Mouse (Mus musculus) CH12.LX (cell line): ENCODE measurements around the gene Pigu. TPM values are rescaled to one million over a fixed set of nuclear protein-coding genes. Genes with fewer than 3 reads are reported as not detected.

ENCODE experiments used
- DNase-seq: peaks from one replicate; pipeline ENCODE4 v3.0.0-alpha.2; 2013; ENCODE audit errors: extremely low read depth
- H3K27ac ChIP-seq: 2 replicates; pipeline ENCODE4 v1.5.1; 2012; ENCODE audit warnings: low read depth, mild to moderate bottlenecking, control low read depth, moderate library complexity; ENCODE audit not compliant: insufficient read depth
- H3K27me3 ChIP-seq: replicated peaks from 2 replicates; pipeline ENCODE3; 2012; ENCODE audit warnings: inconsistent platforms
- H3K36me3 ChIP-seq, 2 experiments: replicated peaks in 1 of 2; 2 replicates each; pipeline versions ENCODE3 to v1.6.1; 2012; ENCODE audit warnings: inconsistent platforms in 1 of 2, low read length in 1 of 2, mild to moderate bottlenecking in 1 of 2, mixed read lengths in 1 of 2, moderate library complexity in 1 of 2; ENCODE audit not compliant: control insufficient read depth in 1 of 2, insufficient read depth in 1 of 2
- H3K4me1 ChIP-seq, 2 experiments: 2 replicates each; pipeline ENCODE4 v1.6.1; 2012; ENCODE audit warnings: inconsistent platforms in 1 of 2, moderate library complexity in 1 of 2; ENCODE audit not compliant: insufficient read depth in 2 of 2, control insufficient read depth in 1 of 2
- H3K4me2 ChIP-seq: 2 replicates; pipeline ENCODE4 v1.6.1; 2012; ENCODE audit warnings: low read depth, mild to moderate bottlenecking, control low read depth; ENCODE audit not compliant: poor library complexity, insufficient read depth, severe bottlenecking
- H3K4me3 ChIP-seq, 3 experiments: fragments of 150-350 bp in 1 of 3; sonication (generic) in 1 of 3; replicated peaks in 1 of 3; 2 replicates each; pipeline versions ENCODE3 to v1.5.1; 2011 to 2012; ENCODE audit warnings: low read depth in 2 of 3, low read length in 2 of 3, mild to moderate bottlenecking in 2 of 3, moderate library complexity in 2 of 3, control low read depth in 1 of 3, improper control_type of control experiment in 1 of 3, inconsistent platforms in 1 of 3, mixed read lengths in 1 of 3; ENCODE audit not compliant: poor library complexity in 1 of 3
- H3K79me2 ChIP-seq: replicated peaks from 2 replicates; pipeline ENCODE4 v1.6.1; 2012; ENCODE audit warnings: mild to moderate bottlenecking, moderate library complexity; ENCODE audit not compliant: control insufficient read depth, poor library complexity, insufficient read depth, severe bottlenecking; ENCODE audit errors: extremely low read depth
- H3K9ac ChIP-seq: 2 replicates; pipeline ENCODE4 v1.6.1; 2012; ENCODE audit warnings: low read depth, mild to moderate bottlenecking, control low read depth, moderate library complexity; ENCODE audit not compliant: insufficient read depth
- H3K9me3 ChIP-seq: replicated peaks from 2 replicates; pipeline ENCODE3; 2012; ENCODE audit warnings: low read length, inconsistent platforms, mixed read lengths
- CHD1 ChIP-seq: IDR thresholded peaks from 2 replicates; pipeline ENCODE4 v1.6.1; 2012; ENCODE audit warnings: low read depth, low read length, improper control_type of control experiment, inconsistent platforms
- ELF1 ChIP-seq: IDR thresholded peaks from 2 replicates; pipeline ENCODE4 v1.6.1; 2014; ENCODE audit warnings: low read depth, mild to moderate bottlenecking, inconsistent platforms, low read length, improper control_type of control experiment
- IRF4 ChIP-seq: IDR thresholded peaks from 2 replicates; pipeline ENCODE4 v1.6.1; 2014; ENCODE audit warnings: low read depth, mild to moderate bottlenecking, inconsistent platforms, low read length, improper control_type of control experiment
- KAT2A ChIP-seq: IDR thresholded peaks from 2 replicates; pipeline ENCODE4 v1.6.1; 2012; ENCODE audit warnings: low read length, improper control_type of control experiment, inconsistent platforms; ENCODE audit not compliant: insufficient replicate concordance
- MAFK ChIP-seq: IDR thresholded peaks from 2 replicates; pipeline ENCODE4 v1.6.1; 2011; ENCODE audit warnings: low read length, improper control_type of control experiment; ENCODE audit not compliant: insufficient replicate concordance
- MAX ChIP-seq: IDR thresholded peaks from 2 replicates; pipeline ENCODE4 v1.6.1; 2011; ENCODE audit warnings: low read length, improper control_type of control experiment
- MAZ ChIP-seq: IDR thresholded peaks from 2 replicates; pipeline ENCODE4 v1.6.1; 2012; ENCODE audit warnings: low read depth, mild to moderate bottlenecking, inconsistent platforms, low read length, improper control_type of control experiment, moderate library complexity
- MYC ChIP-seq: IDR thresholded peaks from 2 replicates; pipeline ENCODE4 v1.6.1; 2011; ENCODE audit warnings: low read depth, mild to moderate bottlenecking, improper control_type of control experiment, low read length
- NELFE ChIP-seq: IDR thresholded peaks from 2 replicates; pipeline ENCODE4 v1.6.1; 2011; ENCODE audit warnings: low read depth, low read length, improper control_type of control experiment
- PAX5 ChIP-seq: IDR thresholded peaks from 2 replicates; pipeline ENCODE4 v1.6.1; 2012; ENCODE audit warnings: low read length, inconsistent platforms, mixed read lengths
- POLR2A ChIP-seq: IDR thresholded peaks from 2 replicates; pipeline ENCODE4 v1.6.1; 2011; ENCODE audit warnings: low read depth, mild to moderate bottlenecking, improper control_type of control experiment, low read length
- POLR2AphosphoS2 ChIP-seq: IDR thresholded peaks from 2 replicates; pipeline ENCODE4 v1.6.1; 2011; ENCODE audit warnings: low read depth, low read length, improper control_type of control experiment
- RAD21 ChIP-seq: IDR thresholded peaks from 2 replicates; pipeline ENCODE4 v1.6.1; 2011; ENCODE audit warnings: low read depth, mild to moderate bottlenecking, low read length, improper control_type of control experiment, moderate library complexity
- RCOR1 ChIP-seq: conservative IDR thresholded peaks from 2 replicates; pipeline ENCODE4 v1.6.1; 2012; ENCODE audit warnings: low read depth, mild to moderate bottlenecking, inconsistent platforms, low read length, improper control_type of control experiment
- SIN3A ChIP-seq: IDR thresholded peaks from 2 replicates; pipeline ENCODE4 v1.6.1; 2012; ENCODE audit warnings: low read length, improper control_type of control experiment, inconsistent platforms
- SMC3 ChIP-seq: IDR thresholded peaks from 2 replicates; pipeline ENCODE4 v1.6.1; 2011; ENCODE audit warnings: low read depth, low read length, improper control_type of control experiment
- TBP ChIP-seq: conservative IDR thresholded peaks from 2 replicates; pipeline ENCODE4 v1.6.1; 2011; ENCODE audit warnings: low read depth, low read length, improper control_type of control experiment
- TCF12 ChIP-seq: IDR thresholded peaks from 2 replicates; pipeline ENCODE4 v1.6.1; 2014; ENCODE audit warnings: low read depth, mild to moderate bottlenecking, inconsistent platforms, low read length, improper control_type of control experiment
- UBTF ChIP-seq: IDR thresholded peaks from 2 replicates; pipeline ENCODE4 v1.6.1; 2012; ENCODE audit warnings: low read depth, mild to moderate bottlenecking, inconsistent platforms, low read length, improper control_type of control experiment, moderate library complexity
- ZNF384 ChIP-seq: IDR thresholded peaks from 2 replicates; pipeline ENCODE4 v1.6.1; 2012; ENCODE audit warnings: low read depth, low read length, improper control_type of control experiment, inconsistent platforms
- dilution Hi-C: fragments of 300-500 bp; cut with MboI; formaldehyde crosslinking; loops from 2 replicates; pipeline ENCODE4 v1.14.3; 2020; ENCODE audit warnings: low sequenced_read_pairs; ENCODE audit not compliant: extremely low pct_unique_long_range_greater_than_20kb, extremely low pct_ligation_motif_present
- in situ Hi-C: fragments of 300-500 bp; cut with MboI; formaldehyde crosslinking; loops from 3 replicates; pipeline ENCODE4 v1.14.3; 2019; ENCODE audit warnings: low sequenced_read_pairs, low pct_ligation_motif_present, low pct_unique_long_range_greater_than_20kb, mixed read lengths
- polyA plus RNA-seq: library from polyadenylated mRNA; unstranded; fragments of >175 nt; gene quantifications from 2 replicates; pipeline ENCODE4 v1.2.1, GENCODE M21; 2012; ENCODE audit warnings: low read depth; ENCODE audit not compliant: insufficient read length
- total RNA-seq, 2 experiments: library from RNA; depleted of rRNA; stranded (reverse); fragments of 300-350 nt in 1 of 2; fragments of >200 nt in 1 of 2; gene quantifications; 2 replicates each; pipeline ENCODE4 v1.2.3; 2012 to 2014

Gene Pigu
- total and polyA plus RNA-seq, 3 experiments, result 29.0 to 57.3 (median 39.1) TPM

DNA sequence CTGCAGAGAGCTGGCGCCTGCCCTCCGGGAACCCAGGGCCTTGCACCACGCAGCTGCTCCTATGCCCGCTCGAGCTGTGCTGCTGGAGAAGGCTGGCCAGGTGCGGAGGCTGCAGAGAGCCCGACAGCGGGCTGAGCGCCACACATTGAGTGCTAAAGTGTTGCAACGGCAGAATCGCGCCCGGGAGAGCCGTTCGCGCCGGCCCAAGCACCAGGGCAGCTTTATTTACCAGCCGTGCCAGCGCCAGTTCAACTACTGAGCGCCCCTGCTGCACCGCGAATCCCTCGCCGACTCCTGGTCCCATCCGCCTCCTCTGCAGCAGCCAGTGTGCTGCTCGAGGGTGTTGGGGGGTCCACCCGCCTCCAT, 29.3 kb upstream of the Pigu start:
- TF ChIP-seq POLR2AphosphoS2 (no peak), ZNF384 (no peak), SMC3 (no peak), TBP (no peak), MAZ (no peak), TCF12 (no peak), MAFK (no peak), KAT2A (no peak), CHD1 (no peak), NELFE (no peak), UBTF (no peak), MAX (no peak), IRF4 (no peak), MYC (no peak), PAX5 (no peak), POLR2A (no peak), RAD21 (no peak), RCOR1 (no peak), ELF1 (no peak), SIN3A (no peak)
- no peak for DNase-seq
- Histone ChIP-seq H3K4me1 (peaks cover 0 to 11% of the 10 kb centered on the region in 2 experiments; a peak in 3 of 4 replicates), H3K9ac (no peak overlapping the region), H3K4me2 (no peak overlapping the region), H3K79me2 (no peaks in the 10 kb centered on the region), H3K4me3 (no peak overlapping the region), H3K36me3 (peaks cover 14 to 51% of the 10 kb centered on the region in 2 experiments), H3K27ac (no peak overlapping the region), H3K9me3 (no peaks in the 10 kb centered on the region), H3K27me3 (no peaks in the 10 kb centered on the region)
- dilution Hi-C loops (no loop called here), in situ Hi-C loops (loop anchor here (5.0 to 25.0 kb wide), 2 partner anchors 149 to 299 kb away; partner anchors contain the start of gene Dynlrb1)

DNA sequence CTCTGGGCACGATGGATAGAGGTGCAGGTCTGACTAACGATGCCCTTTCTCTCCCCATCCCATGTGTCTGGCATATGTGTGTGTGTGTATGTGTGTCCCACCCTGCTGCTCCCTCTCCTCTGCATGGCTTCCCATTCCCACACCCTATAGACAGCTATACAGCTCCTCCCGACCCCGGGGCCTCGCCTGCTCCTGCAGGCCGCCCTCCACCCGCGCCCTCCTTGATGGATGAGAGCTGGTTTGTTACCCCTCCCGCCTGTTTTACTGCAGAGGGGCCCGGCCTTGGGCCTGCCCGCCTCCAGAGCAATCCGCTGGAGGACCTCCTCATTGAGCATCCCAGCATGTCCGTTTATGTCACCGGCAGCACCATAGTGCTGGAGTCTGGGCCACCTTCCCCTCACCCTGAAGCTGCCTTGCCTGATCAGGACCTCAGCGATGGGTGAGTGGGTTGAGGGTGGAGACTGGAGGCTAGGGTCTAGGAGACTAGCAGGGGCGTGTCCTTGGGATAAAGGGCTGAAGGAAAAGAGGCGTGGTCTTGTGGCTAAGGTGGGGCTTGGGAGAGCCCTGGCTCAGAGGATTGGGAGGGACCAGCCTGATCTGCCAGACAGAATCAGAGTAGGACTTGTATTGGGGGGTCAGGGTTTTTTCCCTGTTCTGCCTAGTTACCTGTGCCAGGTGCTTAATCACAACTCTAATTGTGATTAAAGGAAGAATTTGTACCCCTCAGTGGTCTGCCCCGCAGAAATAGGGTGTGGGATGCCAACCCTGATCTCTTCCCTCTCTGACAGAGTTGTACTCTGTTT, 28.7 kb upstream of the Pigu start:
- Histone ChIP-seq H3K4me2 (no peak overlapping the region), H3K4me3 (no peak overlapping the region), H3K79me2 (no peaks in the 10 kb centered on the region), H3K27ac (no peak overlapping the region), H3K9me3 (no peaks in the 10 kb centered on the region), H3K9ac (no peak overlapping the region), H3K27me3 (peaks cover 3% of the 10 kb centered on the region)
- dilution Hi-C loops (no loop called here), in situ Hi-C loops (loop anchor here (5.0 to 25.0 kb wide), 2 partner anchors 149 to 299 kb away; partner anchors contain the start of gene Dynlrb1)
- TF ChIP-seq TBP (no peak), MYC (no peak), RCOR1 (no peak), SMC3 (no peak)
- TF ChIP-seq, all 38 proteins: peak for 0
- no peak for DNase-seq
- Histone ChIP-seq H3K36me3 (peaks cover 14 to 45% of the 10 kb centered on the region in 2 experiments), H3K4me1 (peaks cover 0 to 13% of the 10 kb centered on the region in 2 experiments; a peak in 3 of 4 replicates)
